Mouse (Mus musculus) mouse trophoblast stem cell (cell line): ENCODE measurements around the gene Setd1b.

Experiments
- in situ Hi-C, 2 experiments: fragments of 300-500 bp; cut with MseI, MboI; formaldehyde crosslinking; loops; 2 replicates in 1 of 2; 3 replicates in 1 of 2; pipeline ENCODE4 v1.15.1; 2025

Gene Setd1b

GRCm38 (mm10) chr5:123142161-123143157, at the start of gene Setd1b:
Gene Setd1b, plus strand, starts transcription at chr5:123142193.
- in situ Hi-C loops = no loop called here

DNA sequence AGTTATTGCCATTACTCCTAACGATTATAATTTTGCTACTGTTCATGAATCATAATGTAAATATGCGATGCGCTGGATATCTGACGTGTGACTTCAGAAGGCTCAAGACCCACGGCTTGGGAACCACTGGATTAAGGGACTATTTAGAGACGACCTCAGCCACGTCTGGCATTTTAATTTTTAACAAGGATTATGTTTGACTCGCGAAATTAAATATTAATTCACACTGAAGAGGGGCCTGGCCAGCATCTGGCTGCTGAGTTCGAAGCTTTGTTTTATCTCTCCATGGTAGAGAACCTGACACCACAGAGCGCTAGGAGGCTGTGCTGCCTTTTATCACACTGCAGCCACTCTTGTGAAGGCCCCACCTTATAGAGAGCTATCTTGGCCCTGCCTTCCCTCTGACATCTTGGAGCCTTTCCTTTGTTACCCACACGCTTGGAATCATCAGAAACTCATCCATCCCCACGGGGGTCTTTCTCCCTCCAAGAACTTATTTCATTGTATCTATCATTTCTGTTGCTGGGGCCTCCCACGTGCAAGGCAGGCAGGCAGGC, 48.8 kb upstream of the Setd1b start:
- in situ Hi-C loops = no loop called here

DNA sequence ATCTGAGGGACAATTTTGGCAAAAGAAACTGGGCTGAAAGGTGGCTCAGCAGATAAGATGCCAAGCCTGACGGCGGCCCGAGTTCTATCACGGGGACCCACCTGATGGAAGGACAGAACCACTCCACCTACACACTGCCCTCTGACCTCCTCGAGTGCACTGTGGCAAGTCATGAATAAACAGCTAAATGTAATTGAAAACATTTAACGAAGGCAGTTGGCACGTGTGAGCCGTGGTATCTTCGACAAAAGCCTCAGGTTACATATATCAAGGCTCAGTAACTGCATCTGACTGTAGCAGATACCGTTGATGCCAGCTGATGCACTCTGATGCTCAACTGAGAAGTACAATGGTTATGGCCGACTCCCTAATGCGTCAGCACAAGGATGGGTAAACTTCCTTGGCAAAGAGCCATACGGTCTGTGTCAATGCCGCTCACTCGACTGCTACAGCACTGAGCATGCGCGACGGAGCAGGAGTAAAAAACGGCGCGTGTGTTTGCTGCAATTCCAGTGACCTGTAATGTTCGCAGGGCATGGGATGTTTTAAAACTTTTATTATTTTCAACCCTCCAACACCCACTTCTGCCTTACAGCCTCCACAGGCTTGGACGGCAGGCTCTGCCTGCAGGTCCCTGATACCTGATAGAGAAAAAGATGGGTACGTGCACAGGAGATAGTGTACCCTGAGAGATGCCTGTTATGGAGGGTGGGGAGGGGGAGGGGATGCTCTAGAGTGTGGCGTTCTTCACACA, 47.6 kb upstream of the Setd1b start:
- in situ Hi-C loops = no loop called here

DNA sequence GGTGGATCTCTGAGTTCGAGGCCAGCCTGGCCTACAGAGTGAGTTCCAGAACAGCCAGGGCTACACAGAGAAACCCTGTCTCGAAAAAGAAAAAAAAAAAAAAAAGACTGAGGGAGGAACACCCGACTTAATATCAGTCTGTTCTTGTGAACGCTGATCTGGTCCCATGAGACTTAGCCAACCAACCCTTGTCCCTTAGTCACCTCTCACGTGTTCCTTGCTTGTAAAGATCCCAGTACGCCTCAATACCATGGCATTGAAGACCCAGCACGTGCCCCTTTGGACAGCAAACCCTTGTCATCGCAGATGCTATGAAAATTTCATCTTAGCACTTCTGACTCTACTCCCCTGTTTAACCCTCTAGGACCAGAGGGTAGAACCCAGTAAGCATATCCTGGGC, 45.7 kb upstream of the Setd1b start:
- in situ Hi-C loops = no loop called here

DNA sequence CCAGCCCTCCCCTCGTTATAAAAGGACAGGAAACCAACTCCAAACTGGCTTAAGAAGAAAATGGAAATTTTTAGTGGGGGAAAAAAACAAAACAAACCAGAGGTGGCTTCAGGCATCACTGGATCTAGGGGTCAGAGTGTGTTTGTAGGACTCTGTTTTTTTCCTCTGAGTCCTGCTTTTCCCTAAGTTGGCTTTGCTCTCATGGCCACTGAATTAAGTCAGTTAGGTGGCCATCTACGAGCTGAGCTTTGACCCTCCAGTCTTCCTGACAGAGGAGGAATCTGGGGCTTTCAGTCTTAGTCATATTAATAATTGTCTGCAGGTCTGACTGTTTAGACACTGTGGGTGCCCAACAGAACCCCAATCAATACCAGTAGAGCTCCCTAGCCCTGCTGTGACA, 43.5 kb upstream of the Setd1b start:
- in situ Hi-C loops = no loop called here

DNA sequence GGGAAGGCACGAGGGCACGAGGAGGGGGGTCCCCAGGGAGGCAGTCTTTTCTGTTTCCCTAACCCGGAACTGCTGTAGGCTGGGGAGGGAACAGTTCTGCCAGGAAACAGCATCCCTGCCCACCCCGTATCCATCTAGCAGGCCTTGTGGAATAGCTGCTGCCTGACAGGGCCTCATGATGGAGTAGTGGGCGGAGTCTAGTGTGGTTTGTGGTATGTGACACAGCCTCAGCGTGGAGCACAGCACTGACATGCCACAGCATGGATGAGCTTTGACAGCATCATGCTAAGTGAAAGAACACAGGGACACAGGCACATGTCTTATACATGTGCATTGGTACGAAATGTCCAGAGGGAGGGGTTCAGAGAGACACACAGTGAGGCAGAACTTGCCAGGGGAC, 39.6 kb upstream of the Setd1b start:
- in situ Hi-C loops = no loop called here

GRCm38 (mm10) chr5:123103556-123103955, 38.4 kb upstream of the Setd1b start:
- in situ Hi-C loops = no loop called here

- in situ Hi-C loops = loop anchor here in 1 of 2 experiments (5.0 kb wide), 1 partner anchor 32 kb away; no protein-coding TSS in a partner anchor
Measured at GRCm38 (mm10) chr5:123104769-123105168, 37.2 kb upstream of the Setd1b start.

DNA sequence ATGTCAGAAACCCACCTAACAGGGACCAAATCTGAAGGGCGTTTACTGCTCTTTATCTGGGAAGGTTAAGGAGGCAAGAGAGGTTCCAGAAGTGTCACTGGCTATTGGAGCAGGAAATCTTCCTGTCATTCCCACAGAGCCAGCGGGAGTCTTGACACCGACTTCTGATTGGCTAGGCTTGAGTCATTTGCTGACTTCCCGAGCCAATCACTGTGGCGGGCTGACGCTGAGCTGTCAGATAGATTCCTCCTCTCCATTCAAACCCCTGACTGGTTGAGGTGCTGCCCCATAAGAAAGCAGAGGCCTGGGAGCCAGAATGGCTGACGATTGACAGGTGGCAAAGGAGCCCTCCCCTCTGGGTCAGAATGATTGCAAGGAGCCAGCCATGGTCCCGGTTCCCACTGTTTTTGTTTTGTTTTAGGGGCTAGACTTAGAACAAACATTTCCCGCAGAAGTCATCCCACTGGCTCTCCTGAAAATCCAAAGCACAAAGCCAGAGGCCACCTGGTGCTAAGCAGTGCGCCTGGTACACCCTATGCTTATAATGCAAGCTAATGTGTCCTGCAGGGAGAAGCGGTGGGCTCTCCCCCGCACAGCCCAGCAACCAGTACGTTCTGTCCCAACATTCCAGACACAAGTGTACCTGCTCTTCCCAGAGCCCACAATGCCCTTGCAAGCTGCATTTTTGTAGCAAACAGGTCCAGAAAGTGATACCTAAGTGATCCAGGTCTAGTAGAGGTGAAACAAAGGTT, 32.4 kb upstream of the Setd1b start:
- in situ Hi-C loops = loop anchor here (5.0 to 10.0 kb wide), 2 partner anchors 37 to 45 kb away; partner anchors contain the start of gene Tmem120b (in 1 of the 2)

GRCm38 (mm10) chr5:123110296-123110721, 31.7 kb upstream of the Setd1b start:
- in situ Hi-C loops = loop anchor here in 1 of 2 experiments (10.0 kb wide), 1 partner anchor 46 kb away; the partner anchor contains the start of gene Tmem120b

GRCm38 (mm10) chr5:123114109-123114508, 27.9 kb upstream of the Setd1b start:
- in situ Hi-C loops = loop anchor here in 1 of 2 experiments (10.0 kb wide), 1 partner anchor 49 kb away; the partner anchor contains the start of gene Tmem120b

GRCm38 (mm10) chr5:123114924-123115323, 27.1 kb upstream of the Setd1b start:
- in situ Hi-C loops = loop anchor here in 1 of 2 experiments (10.0 kb wide), 1 partner anchor 50 kb away; the partner anchor contains the start of gene Tmem120b

DNA sequence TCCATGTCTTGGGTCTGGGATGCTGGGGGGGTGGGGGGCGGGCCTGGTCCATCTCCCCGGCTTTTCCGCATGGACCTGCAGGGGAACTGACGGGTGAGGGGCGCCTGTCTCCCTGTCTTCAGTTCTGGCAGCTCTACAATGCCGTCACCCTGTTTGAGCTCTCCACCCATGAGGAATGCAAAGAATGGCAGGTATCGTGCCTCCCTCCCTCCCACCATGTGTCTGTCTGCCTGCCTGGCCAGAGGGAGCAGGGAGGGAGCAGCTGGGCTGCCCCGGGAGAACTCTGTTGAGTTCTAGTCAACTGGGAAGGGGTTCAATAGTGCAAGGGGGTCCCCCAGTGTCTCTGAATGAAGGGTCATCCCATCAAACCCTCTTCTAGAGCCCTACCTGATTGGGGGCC, 25.9 kb upstream of the Setd1b start:
- in situ Hi-C loops = loop anchor here in 1 of 2 experiments (10.0 kb wide), 1 partner anchor 51 kb away; the partner anchor contains the start of gene Tmem120b

- in situ Hi-C loops = loop anchor here in 1 of 2 experiments (10.0 kb wide), 1 partner anchor 52 kb away; the partner anchor contains the start of gene Tmem120b
Measured at GRCm38 (mm10) chr5:123117257-123117656, 24.7 kb upstream of the Setd1b start.

DNA sequence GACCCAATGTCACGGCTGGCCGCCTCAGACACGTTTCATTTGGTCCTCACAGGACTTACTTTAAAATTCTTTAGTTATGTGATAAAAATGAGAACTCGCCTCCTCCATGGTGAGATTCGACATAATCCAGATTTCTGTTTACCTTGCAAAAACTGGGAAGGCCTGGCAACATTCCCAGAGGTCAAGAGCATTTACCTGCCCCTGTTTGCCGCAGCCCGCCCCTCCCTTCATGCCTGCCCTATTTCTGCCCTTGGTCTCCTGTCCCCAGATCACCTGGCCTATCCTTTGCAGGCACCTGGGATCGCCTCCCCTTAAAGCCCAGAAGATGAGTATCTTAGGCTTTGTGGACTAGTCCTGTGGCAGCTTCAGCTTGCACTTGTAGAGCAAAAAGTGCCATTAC, 24.2 kb upstream of the Setd1b start:
- in situ Hi-C loops = loop anchor here in 1 of 2 experiments (10.0 kb wide), 1 partner anchor 53 kb away; the partner anchor contains the start of gene Tmem120b

DNA sequence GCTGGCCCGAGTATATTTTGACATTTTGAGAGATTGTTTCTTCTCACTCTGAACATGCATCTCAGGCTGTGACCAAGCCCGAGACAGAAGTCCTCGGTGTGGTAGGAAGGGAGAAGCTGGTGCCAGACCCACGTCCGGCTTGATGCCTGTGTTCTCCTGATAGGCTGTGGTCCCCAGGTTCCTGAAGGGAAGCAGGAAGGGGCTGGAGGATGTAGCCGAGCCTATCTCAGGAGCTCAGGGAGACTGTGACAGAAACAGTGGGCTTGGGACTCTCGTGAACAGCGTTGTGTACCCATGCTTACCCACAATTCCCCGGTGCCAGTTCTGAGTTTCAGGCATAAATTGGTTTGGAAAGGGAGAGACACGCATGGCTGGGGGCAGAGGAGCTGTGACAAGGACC, 23.2 kb upstream of the Setd1b start:
- in situ Hi-C loops = loop anchor here in 1 of 2 experiments (10.0 kb wide), 1 partner anchor 54 kb away; the partner anchor contains the start of gene Tmem120b

- in situ Hi-C loops = loop anchor here (5.0 kb wide), 1 partner anchor 37 kb away; no protein-coding TSS in a partner anchor
Measured at GRCm38 (mm10) chr5:123120624-123121215, 21.3 kb upstream of the Setd1b start.

DNA sequence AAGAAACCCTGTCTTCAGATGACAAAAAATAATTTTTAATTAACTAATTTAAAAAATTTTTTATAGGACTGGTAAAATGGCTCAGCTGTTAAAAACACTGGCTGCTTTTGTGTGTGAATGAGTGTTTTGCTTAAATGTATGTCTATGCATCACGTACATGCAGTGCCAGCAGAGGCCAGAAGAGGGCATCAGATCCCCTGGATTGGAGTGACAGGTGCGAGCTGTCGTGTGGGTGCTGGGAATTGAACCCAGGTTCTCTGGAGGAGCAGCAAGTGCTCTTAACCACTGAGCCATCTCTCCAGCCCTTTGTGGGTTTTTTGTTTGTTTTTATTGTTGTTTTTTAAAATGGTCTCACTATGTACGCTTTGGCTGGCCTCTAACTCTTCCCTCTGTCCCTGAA, 19.8 kb upstream of the Setd1b start:
- in situ Hi-C loops = loop anchor here (5.0 kb wide), 1 partner anchor 35 kb away; no protein-coding TSS in a partner anchor

DNA sequence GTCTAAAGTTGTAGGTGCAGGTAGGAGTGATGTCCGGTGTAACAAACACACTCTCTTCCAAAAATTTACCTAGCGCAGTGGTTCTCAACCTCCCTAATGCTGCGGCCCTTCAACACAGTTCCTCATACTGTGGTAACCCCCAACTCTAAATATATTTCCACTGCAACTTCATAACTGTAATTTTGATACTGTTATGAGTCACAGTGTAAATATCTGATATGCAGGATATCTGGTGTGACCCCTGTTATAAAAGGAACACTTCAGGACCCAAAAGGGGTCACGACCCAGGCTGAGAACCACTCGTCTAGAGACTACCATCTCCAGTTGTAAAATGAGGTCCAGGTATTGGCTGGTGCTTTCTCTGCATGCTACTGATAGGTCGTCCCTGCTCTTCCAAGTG, 16.9 kb upstream of the Setd1b start:
- in situ Hi-C loops = no loop called here
